Mouse (Mus musculus) gastrocnemius, adult 8-10 months (tissue): ENCODE measurements at regions not wholly inside any gene's neighbourhood (a gene's known extent, or its start where the extent isn't known, plus 50 kb on each side); places are given as distances from the start of the nearest gene placed in this dataset.

Source experiments
- DNase-seq, 2 experiments: peaks; one replicate each; pipeline ENCODE4 v3.0.0; 2022; ENCODE audit warnings: low spot score in 2 of 2

DNA sequence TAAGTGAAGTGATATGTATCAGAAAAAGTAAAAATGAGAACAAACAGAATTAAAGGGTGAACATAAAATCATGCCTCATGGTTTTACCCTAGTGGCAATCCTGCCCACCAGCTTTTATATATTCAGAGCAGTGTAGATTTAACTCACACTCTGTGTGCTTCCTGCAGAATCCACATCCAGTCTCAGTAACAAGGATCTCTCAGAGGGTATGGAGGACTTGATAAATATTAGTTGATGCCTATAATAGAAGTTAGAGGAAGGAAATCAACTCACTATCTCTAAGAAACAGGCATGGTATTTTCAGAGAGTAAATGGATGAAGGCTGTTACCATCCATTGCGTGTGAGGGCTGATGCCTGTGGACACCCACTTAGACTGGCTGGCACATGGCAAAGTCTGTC lies 492.5 kb upstream of the Nr5a2 start:
- DNase-seq, result no peak

DNA sequence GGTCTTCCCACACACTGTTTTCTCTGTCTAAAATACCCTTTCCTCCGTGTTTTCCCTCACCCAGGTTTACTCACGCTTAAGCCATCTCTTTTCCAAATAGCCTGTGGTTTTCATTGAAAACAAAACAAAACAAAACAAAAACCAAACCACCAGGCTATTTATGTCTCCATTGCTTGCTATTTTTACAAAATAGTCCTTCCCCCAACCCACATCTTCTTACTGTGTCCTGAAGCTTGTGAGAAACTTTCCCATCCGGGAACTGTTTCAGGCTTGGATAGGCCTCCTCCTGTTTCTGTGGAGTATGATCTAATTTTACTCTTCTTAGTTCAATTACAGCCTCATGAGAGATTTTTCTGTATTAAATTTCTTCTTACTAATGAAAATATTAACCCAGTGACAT lies 486.2 kb upstream of the Nr5a2 start:
- no peak for DNase-seq

DNA sequence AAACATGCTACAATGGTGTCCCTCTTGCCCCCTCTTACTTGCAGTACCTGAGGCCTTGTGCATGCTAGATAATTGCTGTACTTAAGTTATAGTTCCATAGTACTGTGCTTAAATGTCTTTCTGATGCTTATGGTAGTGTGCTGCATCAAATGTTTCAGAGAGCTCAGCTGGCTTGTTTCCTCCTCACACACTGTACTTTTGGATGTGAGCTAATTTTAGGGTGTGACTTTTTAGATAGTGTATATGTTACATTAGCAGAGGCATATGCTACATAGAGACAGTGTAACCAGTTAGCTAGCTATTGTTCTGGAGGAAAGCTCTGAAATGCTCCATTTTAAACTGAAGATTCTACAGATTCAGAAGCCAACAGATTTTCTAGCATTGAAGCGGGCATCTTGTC lies 467.9 kb upstream of the Nr5a2 start:
- no peak for DNase-seq

GRCm38 (mm10) chr1:137418388-137418787 lies 458.1 kb upstream of the Nr5a2 start:
- DNase-seq, result no peak

DNA sequence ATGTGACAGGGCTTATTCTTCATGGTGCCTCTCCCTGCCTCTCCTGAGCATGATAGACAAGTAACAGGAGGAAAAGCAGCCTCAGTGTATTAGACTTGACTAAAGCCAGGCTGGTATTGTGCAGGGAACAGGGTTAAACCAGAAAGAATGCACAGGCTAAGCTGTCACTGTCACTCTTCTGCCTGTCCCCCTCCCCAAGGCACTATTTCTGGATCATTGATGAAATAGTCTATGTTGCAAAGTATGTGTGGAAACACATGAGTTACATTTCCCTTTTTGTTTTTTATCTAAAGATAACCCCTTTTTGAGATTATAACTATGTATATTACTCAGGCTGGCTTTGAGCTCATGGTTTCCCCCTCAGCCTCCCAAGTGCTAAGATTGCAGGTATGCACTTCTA lies 436.5 kb upstream of the Nr5a2 start:
- DNase-seq, result no peak

GRCm38 (mm10) chr1:137387509-137387908 lies 427.3 kb upstream of the Nr5a2 start:
- DNase-seq, result no peak

DNA sequence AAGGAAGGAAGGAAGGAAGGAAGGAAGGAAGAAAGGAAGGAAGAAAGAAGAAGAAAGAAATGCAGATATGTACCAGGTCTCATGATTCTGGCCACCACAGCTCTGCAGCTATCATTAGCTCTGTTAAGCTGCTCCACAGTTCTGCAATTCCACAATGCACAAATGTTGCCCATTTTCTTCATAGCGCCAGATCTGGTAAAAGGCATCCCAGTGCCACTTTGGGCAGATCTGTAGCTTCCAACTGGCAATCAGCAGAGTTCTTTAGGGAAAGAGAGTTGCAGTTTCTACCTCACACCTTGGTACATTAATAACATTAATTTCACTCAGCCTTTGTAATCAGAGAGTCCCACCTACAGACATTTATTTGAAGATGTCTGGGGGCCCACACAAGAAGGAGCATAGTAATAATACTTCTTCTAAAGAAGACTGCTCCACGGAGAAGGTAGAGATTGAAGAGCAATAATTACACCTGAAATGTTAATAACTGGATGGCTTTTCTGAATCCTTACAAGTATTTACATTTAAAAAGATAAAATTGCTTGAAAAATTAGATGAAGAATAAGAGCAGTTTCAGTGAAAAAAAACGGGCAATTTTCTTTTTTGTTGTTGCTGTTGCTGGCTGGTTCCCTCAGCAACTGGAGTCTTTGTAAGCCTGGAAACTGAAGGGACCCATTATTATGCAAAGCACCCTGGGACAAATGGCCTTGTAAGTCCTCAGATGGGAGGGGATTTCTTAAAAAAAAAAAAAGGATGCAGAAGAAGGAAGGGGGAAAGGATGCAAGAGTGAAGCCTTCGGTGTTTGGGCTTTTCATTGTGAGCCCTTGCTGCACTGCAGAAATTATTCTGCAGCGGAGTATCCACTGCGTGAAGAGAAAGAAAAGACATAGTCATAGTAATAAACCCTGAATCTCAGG lies 418.1 kb upstream of the Nr5a2 start:
- DNase-seq, result no peak

DNA sequence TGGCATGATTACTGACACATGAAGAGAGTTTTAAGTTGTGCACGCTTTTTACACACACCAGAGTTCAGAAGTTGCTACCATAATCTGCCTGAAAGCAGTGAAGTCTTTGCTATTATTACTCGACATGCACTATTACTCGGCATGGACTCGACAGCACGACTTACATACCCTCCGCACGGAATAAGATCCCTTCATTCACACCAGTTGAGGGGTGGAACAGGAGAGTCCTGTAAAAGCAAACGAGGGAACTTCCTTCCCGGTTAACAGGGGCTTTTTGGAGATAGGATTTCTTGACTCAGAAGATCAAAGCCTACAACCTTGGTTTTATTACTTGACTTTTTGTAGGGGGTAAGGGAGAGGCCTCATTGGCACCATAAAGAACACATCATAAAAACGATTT lies 416.4 kb upstream of the Nr5a2 start:
- DNase-seq, result no peak

DNA sequence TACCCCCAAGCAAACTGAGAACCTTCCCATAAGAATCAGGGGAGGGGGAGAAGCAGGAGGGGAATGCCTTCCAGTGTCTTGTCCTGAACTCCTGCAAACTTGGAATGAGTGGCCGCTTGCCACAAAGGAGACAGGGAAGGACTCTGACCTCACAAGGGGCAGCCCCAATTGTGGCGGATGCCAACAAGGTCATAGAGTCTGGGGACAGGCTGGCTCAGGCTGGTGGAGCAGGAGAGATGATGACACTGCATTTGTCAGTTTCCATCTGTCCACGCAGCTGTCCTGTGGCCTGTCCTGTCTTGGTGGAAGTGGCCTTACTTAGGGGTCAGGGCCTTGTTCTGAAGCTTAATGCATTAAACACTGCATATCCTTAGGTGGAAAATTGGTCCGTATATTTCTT lies 414.4 kb upstream of the Nr5a2 start:
- no peak for DNase-seq

DNA sequence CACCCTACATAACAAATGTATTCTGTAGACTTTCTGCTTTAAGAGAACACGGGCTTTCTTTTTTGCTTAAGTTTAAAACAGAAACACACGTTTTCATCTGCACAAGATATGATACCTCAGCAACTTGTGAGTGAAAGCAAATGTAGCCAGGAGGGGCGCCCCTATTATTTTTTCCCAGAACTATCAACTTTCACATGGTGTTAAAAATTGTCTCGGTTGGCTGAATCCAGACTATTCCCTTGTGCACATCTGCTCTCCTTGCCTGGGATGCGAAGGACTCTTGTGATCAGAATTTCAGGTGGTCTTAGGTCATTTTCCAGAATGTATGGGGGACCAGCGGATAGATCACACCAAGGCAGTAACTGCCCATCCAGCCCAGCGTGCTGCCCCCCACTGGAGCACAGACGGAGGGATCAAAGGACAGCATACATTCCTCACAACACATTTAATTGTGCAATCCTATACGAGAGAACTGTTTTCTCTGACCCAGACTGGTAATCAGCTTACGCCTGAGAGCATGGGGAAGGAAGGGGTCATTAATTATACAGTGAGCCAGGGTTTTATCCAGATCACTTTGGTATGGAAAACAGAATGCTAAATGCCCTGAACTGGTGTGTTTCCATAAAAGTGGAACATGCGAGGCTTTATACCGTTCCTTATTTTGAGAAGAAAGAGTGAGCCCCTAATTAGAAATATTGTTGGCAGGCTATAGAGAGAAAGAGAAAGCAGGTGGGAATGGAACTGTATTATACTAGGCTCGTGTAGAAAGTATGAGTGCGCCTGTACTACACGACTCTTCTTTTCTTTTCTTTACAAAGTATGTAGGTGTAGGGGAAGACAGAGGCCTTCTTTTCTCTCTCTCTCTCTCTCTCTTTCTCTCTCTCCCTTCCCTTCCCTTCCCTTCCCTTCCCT lies 413.5 kb upstream of the Nr5a2 start:
- DNase-seq, result no peak

DNA sequence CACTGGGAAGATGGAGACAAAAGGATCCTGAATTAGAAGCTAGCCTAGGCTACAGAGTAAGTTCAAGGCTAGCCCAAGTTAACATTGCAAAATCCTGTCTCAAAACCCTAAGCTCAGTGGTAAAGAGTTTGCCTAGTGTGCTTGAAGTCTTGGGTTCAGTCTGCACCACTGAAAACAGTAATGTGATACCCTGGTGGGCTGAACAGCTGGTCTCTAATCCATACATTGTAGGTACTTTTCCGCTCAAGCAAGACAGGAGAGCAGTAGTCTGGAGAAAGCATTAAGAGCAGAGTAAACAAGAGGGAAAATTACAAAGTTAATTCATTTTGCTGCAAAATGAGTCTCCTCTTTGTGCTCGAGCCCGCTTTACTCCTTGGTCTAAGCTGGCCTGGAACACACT lies 412.0 kb upstream of the Nr5a2 start:
- DNase-seq, result no peak

DNA sequence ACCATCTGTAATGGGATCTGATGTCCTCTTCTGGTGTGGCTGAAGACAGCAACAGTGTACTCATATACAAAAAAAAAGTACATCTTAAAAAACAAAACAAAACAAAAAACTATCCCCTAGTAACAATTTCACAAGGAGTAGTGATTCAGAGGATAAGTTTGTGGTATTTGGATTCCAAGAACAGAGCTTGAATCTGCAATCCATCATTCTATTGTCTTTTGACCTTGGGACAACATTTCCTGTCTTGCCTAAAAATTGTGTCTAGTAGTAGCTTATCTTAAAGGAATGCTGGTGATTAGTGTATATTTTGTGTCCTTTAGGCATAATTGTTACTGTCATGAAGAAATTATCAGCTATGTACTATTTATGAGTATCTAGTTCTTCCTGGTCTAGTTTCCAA lies 404.1 kb upstream of the Nr5a2 start:
- DNase-seq, result no peak

- DNase-seq, result no peak
Observed at GRCm38 (mm10) chr1:137363969-137364368, 403.7 kb upstream of the Nr5a2 start.

DNA sequence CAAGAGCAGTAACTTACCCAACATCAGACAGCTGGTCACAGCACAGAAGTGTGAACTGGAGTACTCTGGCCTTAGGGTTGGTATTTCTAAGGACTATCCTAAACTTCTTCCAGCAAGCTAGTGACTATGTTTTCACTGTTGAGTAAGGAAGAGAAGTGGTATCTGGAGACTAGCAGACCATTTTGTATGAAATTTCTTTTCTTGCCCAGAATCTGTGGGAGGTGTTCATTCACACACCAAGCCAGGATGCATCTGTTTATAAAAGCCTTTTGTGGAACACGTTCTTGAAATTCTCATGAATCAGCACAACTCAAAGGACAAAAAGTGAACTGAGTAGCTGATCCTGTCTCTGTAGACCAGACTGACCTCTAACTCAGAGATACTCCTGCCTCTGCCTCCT lies 403.3 kb upstream of the Nr5a2 start:
- DNase-seq, result no peak

DNA sequence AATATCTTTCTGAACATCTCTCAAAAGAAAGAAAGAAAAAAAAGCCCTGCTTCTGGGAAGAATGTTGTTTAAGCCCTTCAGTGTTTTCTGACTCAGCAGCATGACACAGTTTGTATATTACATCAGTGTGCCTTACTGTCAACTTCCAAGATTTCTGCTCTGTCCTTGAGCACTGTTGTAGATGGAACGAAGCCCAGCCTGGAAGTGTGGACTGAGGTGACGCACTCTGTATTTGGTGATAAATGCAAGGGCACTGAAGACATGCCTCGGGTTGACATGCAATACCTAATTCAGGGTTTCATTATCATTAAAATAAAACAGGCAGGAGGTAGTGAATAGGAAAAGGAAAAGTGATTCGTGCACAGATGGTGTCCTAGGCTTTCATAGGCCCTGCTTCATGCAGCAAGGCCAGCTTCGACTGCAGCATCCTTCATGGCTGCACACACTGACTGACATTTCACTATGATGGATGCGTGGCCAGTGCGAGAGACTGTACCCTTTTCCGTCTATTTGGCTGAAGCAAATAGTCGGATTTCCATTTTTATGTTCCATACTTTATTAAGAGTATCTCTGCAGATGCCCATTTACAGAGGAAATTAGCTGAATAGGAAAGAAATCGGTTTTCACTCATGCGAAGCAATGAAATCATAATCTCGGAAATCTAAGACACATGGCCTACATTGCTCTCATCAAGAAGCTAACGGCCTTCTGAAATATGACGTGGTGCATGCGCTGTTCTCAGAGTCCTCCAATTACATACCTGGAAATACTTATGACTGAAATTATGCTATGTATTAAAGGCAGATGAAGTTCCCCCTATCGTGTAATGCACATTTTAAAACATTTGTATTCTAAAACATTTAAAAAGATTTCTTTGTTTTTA lies 400.7 kb upstream of the Nr5a2 start:
- no peak for DNase-seq

DNA sequence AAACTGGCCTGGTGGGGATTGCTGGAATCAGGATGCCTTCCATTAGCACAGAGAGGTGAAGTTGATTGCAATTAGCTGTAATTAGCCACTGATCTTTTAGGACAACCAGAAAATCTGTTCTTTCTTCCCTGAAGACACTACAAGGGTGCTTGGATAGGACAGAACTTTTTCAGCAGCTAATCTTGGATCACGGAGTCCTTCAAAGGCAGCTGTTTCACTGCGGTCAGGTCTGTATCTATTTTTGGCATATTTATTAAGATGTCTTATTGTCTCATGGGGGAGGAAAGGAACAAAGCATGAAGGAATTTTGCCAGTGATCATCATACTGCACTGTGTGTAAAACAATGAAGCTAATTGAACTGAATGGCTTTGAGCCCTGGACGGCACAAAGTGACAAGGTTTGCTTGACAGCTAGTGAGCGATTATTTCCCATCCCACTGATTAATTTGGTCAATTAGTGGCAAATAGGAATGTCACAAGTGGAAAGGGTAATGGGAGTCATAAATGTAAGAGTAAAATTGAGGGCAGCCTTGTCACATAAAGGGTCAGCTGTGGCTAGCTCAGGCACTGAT lies 395.8 kb upstream of the Nr5a2 start:
- DNase-seq, result no peak

- DNase-seq, result no peak
Observed at GRCm38 (mm10) chr1:137352390-137353027, 392.3 kb upstream of the Nr5a2 start.

GRCm38 (mm10) chr1:137334137-137334536 lies 373.9 kb upstream of the Nr5a2 start:
- DNase-seq, result no peak

GRCm38 (mm10) chr1:137332108-137332769 lies 372.0 kb upstream of the Nr5a2 start:
- DNase-seq, result no peak

GRCm38 (mm10) chr1:137331746-137332107 lies 371.5 kb upstream of the Nr5a2 start:
- no peak for DNase-seq
